Mouse (Mus musculus): ENCODE data around the gene Tdgf1.

- TF ChIP-seq EP300 (IDR thresholded peaks at IDR 0.05; ENCODE audit: insufficient read depth, low read depth, low read length), result no peak
- TF ChIP-seq CTCF (IDR thresholded peaks at IDR 0.05; ENCODE audit: low read depth, low read length), result peak; percentile 23
- TF ChIP-seq POLR2A (IDR thresholded peaks at IDR 0.05; ENCODE audit: insufficient read depth, low read length), result no peak
Measured at GRCm38 (mm10) chr9:110944265-110944664, 1.7 kb downstream of the Tdgf1 start.
